Mouse (Mus musculus) macrophage (primary cell): ENCODE measurements around the gene Gabrb1. TPM values are rescaled to one million over a fixed set of nuclear protein-coding genes. Genes with fewer than 3 reads are reported as not detected.

Experiments used
- H3K27ac ChIP-seq: fragments of 350-480 bp; formaldehyde crosslinking; 2 replicates; pipeline ENCODE4 v1.9.0; 2021
- H3K36me3 ChIP-seq: fragments of 350-480 bp; formaldehyde crosslinking; 2 replicates; pipeline ENCODE4 v1.9.0; 2021; ENCODE audit errors: inconsistent target
- H3K4me3 ChIP-seq: fragments of 350-480 bp; formaldehyde crosslinking; 2 replicates; pipeline ENCODE4 v1.9.0; 2021; ENCODE audit errors: inconsistent target
- H3K79me2 ChIP-seq: fragments of 350-480 bp; formaldehyde crosslinking; 2 replicates; pipeline ENCODE4 v1.9.0; 2021; ENCODE audit errors: inconsistent target
- WGBS: methylation state at CpG from one replicate; pipeline ENCODE4 v1.1.7; 2026; ENCODE audit warnings: inconsistent platforms; ENCODE audit not compliant: missing documents; 5-methylcytosine and 5-hydroxymethylcytosine counted together
- polyA plus RNA-seq: library from polyadenylated mRNA; stranded (reverse); fragments of 250-400 nt; gene quantifications from 3 replicates; pipeline ENCODE4 v1.2.4, GENCODE M21; 2018; ENCODE audit warnings: inconsistent platforms
- total RNA-seq, 78 experiments: library from RNA; depleted of rRNA; stranded (reverse); fragments of 250-400 nt; gene quantifications; 1 replicate in 9 of 78; 2 replicates in 24 of 78; 3 replicates in 43 of 78; 4 replicates in 2 of 78; pipeline ENCODE4 v1.2.4; 2018; ENCODE audit warnings: inconsistent platforms in 56 of 78

Gene Gabrb1
- total RNA-seq (2018; cell fraction: chromatin; rRNA removed) = under 1 TPM in 1 of 26 experiments, not detected in 25; 0.32 TPM
- total RNA-seq (2018; cell fraction: cytosol; rRNA removed) = not detected
- not detected for total RNA-seq (2018; cell fraction: nucleus; rRNA removed)
- not detected in 3 replicates for polyA plus RNA-seq

DNA sequence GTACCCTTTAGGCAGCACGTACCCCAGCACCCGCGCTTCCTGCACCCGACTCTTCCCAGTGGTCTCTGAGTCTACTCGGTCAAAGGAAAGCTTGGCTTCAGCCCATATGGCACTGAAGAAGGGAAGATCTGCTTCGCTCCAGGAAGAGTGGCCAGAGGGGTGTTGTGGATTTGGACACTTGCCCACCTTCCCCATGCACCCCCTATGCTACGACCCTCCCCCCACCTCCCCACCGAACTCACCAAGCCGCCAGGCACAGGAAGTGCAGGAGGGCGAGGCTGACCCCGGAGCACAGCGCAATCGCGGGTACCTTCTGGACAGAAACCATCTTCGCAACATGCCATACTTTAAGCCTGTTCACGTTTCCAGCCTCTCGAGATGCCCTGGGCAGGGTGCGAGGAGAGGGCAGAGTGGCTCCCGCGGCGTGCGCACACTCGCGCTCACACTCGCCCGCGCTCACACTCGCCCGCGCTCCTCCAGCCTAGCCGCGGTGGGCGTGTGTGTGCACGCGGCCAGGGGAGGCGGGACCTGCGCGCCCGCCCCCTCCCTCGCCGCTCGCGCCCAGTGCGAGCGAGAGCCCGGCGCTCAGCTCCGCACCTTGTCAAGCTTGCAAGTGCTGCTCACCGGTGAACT, at the start of gene Gabrb1:
TSS of gene Gabrb1 (plus strand) at position 632 of the 633 bp plus-strand sequence.
- no peaks in the 10 kb centered on the region for H3K79me2 ChIP-seq
- no peak within 1 kb of the TSS for H3K4me3 ChIP-seq
- WGBS = 2% methylated on average over 47 of the region's 49 CpGs
- H3K27ac ChIP-seq = no peak within 1 kb of the TSS
- H3K36me3 ChIP-seq = no peaks in the 10 kb centered on the region

GRCm38 (mm10) chr5:71608735-71609134, 49.2 kb upstream of the Gabrb1 start:
- H3K36me3 ChIP-seq = no peaks in the 10 kb centered on the region
- no peak overlapping the region for H3K4me3 ChIP-seq
- H3K27ac ChIP-seq = no peak overlapping the region
- 80% methylated on average over 1 of the region's 1 CpGs for WGBS
- no peaks in the 10 kb centered on the region for H3K79me2 ChIP-seq

DNA sequence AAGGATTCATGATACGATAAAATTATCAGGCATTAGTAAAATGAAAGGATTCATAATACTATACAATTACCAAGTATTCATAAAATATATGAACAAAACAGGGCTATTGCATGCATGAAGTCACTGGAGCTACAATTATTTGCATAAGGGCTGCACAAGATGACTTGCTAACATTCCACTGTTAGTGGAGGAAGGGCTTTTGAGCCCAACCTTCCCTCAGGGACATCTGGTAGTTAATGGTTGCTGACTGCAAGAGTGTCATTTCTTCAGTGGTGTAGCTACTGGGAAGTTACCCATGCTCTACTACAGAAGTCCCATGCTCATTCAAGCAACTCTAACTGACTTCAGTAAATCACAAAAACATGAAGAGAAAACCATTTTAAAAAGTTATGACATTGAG, 43.6 kb upstream of the Gabrb1 start:
- Histone ChIP-seq H3K36me3 (no peaks in the 10 kb centered on the region), H3K27ac (no peak overlapping the region)
- 86% methylated on average over 1 of the region's 1 CpGs for WGBS

GRCm38 (mm10) chr5:71616734-71617133, 41.2 kb upstream of the Gabrb1 start:
- no peak overlapping the region for H3K27ac ChIP-seq
- H3K79me2 ChIP-seq = no peaks in the 10 kb centered on the region
- 78% methylated on average over 4 of the region's 4 CpGs for WGBS

More for the DNA sequence above, 43.6 kb upstream of the Gabrb1 start:
- Histone ChIP-seq H3K79me2 (no peaks in the 10 kb centered on the region), H3K4me3 (no peak overlapping the region)

GRCm38 (mm10) chr5:71627820-71628219, 30.1 kb upstream of the Gabrb1 start:
- 90% methylated on average over 3 of the region's 3 CpGs for WGBS

More at GRCm38 (mm10) chr5:71616734-71617133, 41.2 kb upstream of the Gabrb1 start:
- Histone ChIP-seq H3K4me3 (no peak overlapping the region), H3K36me3 (no peaks in the 10 kb centered on the region)

GRCm38 (mm10) chr5:71639804-71640203, 18.1 kb upstream of the Gabrb1 start:
- H3K4me3 ChIP-seq = no peak overlapping the region
- 87% methylated on average over 10 of the region's 10 CpGs for WGBS
- no peaks in the 10 kb centered on the region for H3K79me2 ChIP-seq
- H3K36me3 ChIP-seq = no peaks in the 10 kb centered on the region
- no peak overlapping the region for H3K27ac ChIP-seq

More at GRCm38 (mm10) chr5:71627820-71628219, 30.1 kb upstream of the Gabrb1 start:
- H3K36me3 ChIP-seq = no peaks in the 10 kb centered on the region
- no peak overlapping the region for H3K27ac ChIP-seq
- H3K4me3 ChIP-seq = no peak overlapping the region
- no peaks in the 10 kb centered on the region for H3K79me2 ChIP-seq

GRCm38 (mm10) chr5:71648108-71648507, 9.8 kb upstream of the Gabrb1 start:
- no peak overlapping the region for H3K4me3 ChIP-seq
- no peaks in the 10 kb centered on the region for H3K36me3 ChIP-seq

DNA sequence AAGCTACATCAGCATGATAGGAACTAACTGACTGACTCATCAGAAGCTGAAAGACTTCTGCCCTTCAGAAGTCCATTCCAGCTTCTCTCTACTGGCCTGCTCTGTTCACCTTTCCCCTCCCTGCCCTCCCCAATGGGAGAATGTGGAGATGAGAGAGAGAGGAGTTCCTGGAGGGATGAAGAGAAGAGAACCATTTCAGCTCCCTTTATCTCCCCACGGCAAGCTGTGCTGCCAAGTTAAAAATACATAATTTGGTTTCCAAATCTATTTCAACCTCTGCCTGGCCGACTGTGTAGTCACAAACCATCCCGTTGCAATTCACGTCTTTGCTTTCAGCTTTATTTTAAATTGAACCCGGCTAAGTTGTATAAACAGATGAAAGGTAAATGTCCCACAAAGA, 3.9 kb upstream of the Gabrb1 start:
- Histone ChIP-seq H3K4me3 (no peak overlapping the region), H3K36me3 (no peaks in the 10 kb centered on the region), H3K27ac (no peak overlapping the region), H3K79me2 (no peaks in the 10 kb centered on the region)
- WGBS = 85% methylated on average over 5 of the region's 5 CpGs

More at GRCm38 (mm10) chr5:71648108-71648507, 9.8 kb upstream of the Gabrb1 start:
- 100% methylated on average over 2 of the region's 2 CpGs for WGBS
- H3K27ac ChIP-seq = no peak overlapping the region
- no peaks in the 10 kb centered on the region for H3K79me2 ChIP-seq

- no peak overlapping the region for H3K27ac ChIP-seq
- H3K79me2 ChIP-seq = no peaks in the 10 kb centered on the region
- WGBS = 9% methylated on average over 10 of the region's 10 CpGs
- H3K36me3 ChIP-seq = no peaks in the 10 kb centered on the region
- H3K4me3 ChIP-seq = no peak overlapping the region
Measured at GRCm38 (mm10) chr5:71656771-71657170, 1.1 kb upstream of the Gabrb1 start.

DNA sequence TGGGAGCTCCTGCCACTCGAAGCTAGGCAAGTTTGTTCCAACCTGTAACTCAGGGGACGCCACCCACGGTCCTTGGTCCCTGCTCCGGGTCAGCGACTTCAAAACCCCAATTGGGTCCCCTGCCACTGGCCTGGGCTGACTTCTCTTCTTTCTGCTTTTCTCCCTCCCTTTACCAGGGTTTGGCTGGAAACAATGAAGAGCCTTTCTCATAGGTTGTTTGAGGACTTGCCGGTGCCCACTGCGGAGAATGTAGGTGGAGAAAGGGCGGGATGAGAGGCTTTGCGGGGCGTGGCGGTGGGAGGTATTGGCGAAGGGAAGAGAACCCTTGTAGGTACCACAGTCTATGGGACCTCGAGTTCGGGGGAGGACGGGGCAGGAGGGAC, 193 bp downstream of the Gabrb1 start, which contains the start of gene Gabra4:
TSS of gene Gabra4 (minus strand) at position 194 of the 383 bp plus-strand sequence.
- H3K79me2 ChIP-seq = no peaks in the 10 kb centered on the region
- H3K4me3 ChIP-seq = no peak within 1 kb of the TSS
- H3K36me3 ChIP-seq = no peaks in the 10 kb centered on the region
- no peak within 1 kb of the TSS for H3K27ac ChIP-seq
- under 1% methylated on average over 13 of the region's 15 CpGs for WGBS

- Histone ChIP-seq H3K4me3 (no peak overlapping the region), H3K79me2 (no peaks in the 10 kb centered on the region), H3K27ac (no peak overlapping the region), H3K36me3 (no peaks in the 10 kb centered on the region)
- 93% methylated on average over 3 of the region's 4 CpGs for WGBS
Measured at GRCm38 (mm10) chr5:71665593-71665992, 7.7 kb downstream of the Gabrb1 start.

- Histone ChIP-seq H3K4me3 (no peak overlapping the region), H3K79me2 (no peaks in the 10 kb centered on the region), H3K27ac (no peak overlapping the region), H3K36me3 (no peaks in the 10 kb centered on the region)
- WGBS = 3% methylated on average over 19 of the region's 19 CpGs
Measured at GRCm38 (mm10) chr5:71699696-71700467, 42.0 kb downstream of the Gabrb1 start.

GRCm38 (mm10) chr5:71700468-71701272, 42.8 kb downstream of the Gabrb1 start:
- WGBS = 4% methylated on average over 39 of the region's 46 CpGs
- H3K4me3 ChIP-seq = no peak overlapping the region
- H3K36me3 ChIP-seq = no peaks in the 10 kb centered on the region
- no peak overlapping the region for H3K27ac ChIP-seq
- H3K79me2 ChIP-seq = no peaks in the 10 kb centered on the region

- Histone ChIP-seq H3K4me3 (no peak overlapping the region), H3K27ac (no peak overlapping the region), H3K79me2 (no peaks in the 10 kb centered on the region), H3K36me3 (no peaks in the 10 kb centered on the region)
- 0% methylated on average over 6 of the region's 6 CpGs for WGBS
Measured at GRCm38 (mm10) chr5:71701273-71701614, 43.3 kb downstream of the Gabrb1 start.
